Mouse (Mus musculus) c-Kit-negative CD71-positive TER-119-positive erythroid progenitor cells, embryonic 14.5 days (primary cell): Measurements from ENCODE around the gene Phldb3.
"Not testable (repeated sequence)": the region's sequence is repeated elsewhere in the genome, so short reads cannot be mapped to it uniquely, and the experiment has no call there.

Experiments
- DNase-seq: peaks from one replicate; pipeline ENCODE4 v3.0.0-alpha.2; 2013; ENCODE audit warnings: low read depth, low spot score

Gene Phldb3

DNA sequence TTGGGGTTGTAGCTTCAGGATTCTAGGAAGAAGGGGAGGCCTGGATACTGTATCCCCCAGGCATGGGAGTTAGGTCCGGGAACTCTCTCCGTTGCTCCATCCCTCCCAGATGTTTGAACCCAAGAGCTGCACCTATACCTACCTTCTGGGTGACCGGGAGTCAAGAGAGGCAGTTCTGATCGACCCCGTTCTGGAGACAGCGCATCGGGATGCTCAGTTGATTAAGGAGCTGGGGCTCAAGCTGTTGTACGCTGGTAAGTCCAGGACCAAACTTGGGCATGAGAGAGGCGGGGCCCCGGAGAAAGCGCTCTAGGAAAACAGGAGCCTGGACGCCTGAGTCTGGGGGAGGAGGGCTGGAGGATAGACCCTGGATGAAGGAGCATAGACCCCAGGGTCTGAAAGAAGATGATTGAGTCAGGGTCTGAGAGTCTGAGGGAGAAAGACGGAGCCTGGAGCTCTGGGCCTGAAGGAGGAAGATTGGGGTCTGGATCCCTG, 16.2 kb upstream of the Phldb3 start:
- no peak for DNase-seq

DNA sequence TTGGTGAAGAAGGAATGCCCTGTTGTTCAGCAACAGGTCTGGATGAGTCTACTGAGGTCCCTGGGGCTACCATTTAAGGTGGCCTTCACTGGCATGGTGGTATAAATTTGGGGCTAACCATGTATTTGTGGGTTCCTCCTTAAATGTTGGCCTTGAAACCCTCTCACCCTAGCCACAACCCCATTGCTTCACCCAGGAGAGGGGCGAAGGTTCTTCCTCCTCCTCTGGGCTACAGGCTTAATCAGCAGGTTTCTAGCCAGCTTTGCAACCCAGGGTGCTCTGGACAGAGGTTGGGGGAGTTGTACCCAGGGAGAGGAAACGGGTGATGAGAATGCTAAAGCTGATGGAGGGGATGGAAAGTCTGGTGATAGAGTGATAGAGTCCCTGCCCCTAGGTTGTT, 15.1 kb upstream of the Phldb3 start:
- no peak for DNase-seq

DNA sequence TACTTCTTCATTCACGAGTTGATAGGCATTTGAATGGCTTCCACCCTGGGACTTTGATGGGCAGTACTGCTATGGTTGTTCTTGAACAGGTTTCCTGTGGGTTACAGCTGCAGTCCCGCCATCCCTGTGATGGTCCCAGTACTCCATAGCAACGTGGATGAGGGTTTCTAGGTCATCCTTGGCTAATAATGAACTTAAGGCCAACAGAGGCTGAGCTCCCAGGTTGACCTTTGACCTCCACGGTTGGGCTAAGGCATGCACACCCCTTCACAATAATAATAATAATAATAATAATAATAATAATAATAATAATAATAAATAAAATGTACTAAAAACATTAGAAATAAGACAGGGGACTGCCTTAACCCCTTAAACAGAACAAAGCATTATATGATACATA, 12.4 kb upstream of the Phldb3 start:
- DNase-seq, result no peak

DNA sequence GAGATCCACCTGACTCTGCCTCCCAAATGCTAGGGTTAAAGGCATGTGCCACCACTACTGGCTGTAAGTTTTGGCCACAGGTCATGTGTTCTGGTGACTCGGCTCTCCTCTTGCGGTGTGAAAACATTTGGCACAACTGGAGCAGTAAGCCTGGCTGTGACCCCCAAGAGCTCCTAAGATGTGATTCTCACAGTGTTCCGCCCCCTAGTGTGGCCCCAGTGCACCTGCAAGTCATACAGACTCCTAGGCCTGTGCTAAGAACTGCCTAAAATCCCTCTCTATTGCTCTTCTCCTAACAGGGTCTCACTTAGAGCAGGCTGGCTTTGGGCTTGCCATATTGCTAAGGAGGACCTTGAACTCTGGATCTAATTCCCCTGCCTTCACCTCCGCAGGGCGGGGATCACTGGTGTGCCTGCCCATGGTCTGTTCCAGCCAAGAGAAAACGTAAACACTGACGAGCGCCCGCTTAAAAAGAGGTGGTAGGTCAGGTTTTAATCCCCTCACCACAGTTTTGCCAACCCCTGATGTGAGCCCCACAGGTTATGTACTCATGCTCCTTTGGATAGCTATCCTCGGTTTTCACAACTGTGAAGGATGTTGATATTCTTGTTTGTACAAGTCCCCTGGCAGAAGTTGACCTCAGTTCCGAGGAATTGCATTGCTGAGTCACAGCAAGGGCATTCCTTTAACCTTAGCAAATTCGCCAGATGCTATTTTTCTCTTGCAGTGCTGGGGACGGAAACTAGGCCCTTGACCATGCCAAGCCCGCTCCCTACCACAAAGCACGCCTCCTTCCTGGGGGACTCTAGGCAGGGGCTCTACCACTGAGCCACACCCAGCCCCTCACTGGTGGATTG, 11.1 kb upstream of the Phldb3 start:
- no peak for DNase-seq

DNA sequence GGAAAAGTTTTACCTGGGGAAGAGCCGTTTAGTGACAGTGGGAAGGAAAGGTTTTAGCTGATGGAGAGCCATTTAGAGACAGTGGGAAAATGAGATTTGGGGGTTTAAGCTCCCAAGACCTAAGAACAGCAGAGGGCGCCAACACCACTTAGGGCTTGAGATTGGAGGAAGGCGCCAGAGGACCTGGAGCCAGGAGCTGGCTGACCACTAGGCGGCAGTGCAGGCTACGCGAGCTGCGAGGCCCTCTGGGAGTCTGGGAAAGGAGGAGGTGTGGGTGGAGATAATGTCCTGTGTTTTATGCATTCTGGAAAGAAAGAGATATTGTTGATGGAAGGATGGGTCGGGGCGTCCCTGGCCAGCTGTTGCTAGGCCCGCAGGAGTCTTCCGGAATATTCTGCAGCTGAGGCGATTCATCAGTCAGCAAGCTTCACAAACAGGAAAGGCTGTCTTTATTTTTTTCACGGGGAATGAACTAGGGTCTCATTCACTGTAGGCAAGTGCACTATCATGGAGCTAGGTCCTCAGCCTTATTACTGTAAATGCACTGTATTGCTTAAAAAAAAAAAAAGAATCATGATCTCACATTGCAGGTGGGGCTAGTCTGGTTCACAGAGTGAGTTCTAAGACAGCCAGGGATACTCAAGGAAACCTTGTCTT, 9.5 kb upstream of the Phldb3 start:
- peak; percentile 75 for DNase-seq

DNA sequence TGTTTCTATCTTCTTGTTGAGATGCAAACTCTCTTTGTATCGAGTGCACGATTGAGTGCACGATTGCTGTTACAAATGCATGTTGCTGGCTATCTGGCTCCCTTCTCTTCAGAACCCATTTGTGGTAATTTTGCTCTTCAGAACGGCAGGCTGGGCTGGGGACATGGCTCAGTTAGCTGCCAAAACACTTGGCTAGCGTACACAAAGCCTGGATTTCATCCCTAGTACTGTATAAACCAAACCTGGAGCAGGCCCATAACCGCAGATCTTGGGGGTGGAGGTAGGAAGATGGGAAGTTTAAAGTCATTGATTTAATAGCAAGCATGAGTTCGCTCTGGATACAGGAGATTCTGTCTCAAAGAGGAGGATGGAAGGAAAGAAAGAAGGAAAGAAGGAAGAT, 5.0 kb upstream of the Phldb3 start:
- DNase-seq, result no peak

DNA sequence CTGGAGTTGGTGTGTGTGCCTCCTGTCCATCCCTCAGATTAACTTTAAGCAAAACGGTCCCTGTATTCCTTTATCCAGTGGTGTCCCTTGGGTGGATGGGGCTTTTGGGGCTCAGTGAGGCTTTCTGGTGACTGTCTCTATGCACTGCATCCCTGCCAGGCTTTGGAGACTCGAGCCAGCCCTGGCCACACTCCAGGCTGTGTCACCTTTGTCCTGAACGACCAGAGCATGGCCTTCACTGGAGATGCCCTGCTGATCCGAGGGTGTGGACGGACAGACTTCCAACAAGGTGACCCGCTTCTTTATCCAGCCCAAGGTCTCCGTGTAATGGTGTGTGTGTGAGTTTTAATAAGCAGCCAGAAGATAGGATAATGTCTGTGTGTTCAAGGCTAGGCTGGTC, 4.5 kb upstream of the Phldb3 start:
- no peak for DNase-seq

DNA sequence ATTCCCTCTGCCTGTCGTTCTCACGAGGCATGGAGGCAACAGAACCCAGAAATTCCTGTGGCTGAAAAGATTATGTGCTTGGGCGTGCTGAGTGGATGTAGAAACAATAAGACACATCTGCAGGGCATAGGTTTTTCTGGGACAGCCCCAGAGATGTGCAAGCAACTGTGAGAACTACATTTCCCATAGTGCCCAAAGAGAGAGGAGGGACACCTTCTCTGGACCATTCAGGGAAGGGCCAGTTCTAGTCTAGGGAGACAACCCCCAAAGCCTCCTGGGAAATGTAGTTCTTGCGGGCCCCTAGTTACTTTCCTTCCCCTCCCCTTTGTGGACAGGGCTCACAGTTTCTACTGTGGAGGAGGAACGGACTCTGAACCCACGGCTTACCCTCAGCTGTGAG, 2.5 kb upstream of the Phldb3 start:
- DNase-seq, result no peak

DNA sequence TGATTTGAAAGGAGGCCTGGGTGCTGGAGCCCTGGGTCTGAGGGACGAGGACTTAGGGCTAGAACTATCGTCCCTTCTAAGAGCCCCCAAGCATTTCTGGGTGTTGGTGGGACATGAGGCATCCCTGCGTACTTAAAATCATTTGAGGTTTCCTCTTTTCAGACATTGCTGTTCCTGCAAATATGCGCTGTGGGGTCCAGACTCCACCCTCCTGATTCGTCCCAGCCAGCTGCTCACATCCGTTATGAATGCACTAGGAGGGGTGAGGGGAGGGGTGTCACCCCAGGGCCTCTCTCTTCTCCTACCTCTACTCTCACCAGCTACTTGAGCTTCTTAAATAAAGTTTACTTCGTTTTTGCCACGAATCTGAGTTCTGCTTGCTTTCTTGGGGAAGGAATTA, 2.0 kb upstream of the Phldb3 start:
- DNase-seq, result no peak

DNA sequence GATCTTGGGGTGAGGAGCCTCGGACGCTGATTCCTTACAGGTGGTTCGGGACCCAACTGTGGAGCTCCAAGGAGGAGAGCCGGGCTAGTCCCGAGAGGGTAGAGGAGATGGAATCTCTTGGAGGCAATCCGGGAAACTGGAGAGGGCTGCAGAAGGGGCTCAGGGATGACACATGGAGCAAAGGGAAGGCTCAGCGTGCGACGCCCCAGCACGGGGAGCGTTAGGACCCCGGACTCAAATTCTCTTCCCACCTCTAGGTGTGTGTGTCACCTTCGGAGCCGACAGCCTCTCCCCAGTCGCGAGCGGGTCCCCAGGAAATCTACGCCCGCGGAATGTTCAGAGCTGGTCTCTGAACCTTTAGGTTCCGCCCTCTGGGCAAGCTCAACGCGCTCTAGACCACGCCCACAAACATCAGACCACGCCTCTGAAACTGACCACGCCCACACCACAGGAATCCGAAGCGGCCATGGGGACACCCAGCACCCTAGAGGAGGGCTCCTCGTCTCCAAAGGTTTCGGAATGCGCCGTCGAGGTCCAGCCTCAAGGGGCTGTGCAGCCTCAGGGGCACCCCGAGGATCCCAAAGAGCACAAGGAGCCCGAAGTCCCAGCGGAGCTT, 424 bp downstream of the Phldb3 start:
- DNase-seq, result peak; percentile 84

DNA sequence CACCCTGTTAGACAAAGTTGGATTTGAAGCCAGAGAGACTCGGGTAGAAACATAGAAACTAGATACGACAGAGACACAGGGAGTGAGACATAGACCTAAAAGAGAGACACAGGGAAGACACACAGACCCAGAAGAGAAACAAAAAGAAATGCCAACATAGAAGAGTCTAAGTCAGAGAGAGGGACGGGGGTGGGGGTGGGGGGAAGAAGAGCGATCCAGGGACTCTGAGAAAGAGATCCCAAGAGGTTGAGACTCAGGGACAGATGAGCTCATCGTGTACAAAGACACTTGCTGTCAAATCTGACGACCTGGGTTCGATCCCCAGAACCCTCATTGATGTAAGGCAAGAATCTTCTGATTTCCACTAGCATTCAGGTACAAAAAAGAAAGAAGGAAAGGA, 1.1 kb downstream of the Phldb3 start:
- DNase-seq, result no peak

DNA sequence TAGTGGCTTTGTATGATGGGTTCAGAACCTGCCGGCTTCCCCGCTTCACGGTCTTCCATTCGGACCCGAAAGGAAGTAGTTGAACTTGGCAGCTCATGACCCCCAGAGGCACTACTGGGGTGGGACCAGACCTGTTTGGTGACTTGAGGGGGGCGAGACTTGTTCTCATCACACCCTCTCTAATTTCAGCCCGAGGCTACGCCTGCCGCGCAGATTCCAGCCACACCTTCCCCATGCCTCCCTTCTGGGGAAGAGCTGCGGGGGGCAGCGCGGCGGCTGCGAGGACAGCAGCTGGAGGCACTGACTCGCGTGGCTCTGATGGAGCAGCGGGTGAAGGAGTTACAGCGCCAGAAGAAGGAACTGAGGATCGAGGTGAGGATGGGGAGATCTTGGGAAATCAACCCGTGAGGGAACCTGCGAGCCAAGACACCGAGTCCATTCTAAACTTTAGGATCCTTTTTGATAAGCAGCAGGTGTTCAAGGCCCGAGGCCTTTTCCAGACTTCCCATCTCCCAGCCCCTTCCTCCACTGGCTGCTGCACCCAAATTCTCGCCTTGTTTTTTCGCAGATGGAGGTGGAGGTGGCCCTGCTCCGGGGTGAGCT, 1.8 kb downstream of the Phldb3 start:
- no peak for DNase-seq

DNA sequence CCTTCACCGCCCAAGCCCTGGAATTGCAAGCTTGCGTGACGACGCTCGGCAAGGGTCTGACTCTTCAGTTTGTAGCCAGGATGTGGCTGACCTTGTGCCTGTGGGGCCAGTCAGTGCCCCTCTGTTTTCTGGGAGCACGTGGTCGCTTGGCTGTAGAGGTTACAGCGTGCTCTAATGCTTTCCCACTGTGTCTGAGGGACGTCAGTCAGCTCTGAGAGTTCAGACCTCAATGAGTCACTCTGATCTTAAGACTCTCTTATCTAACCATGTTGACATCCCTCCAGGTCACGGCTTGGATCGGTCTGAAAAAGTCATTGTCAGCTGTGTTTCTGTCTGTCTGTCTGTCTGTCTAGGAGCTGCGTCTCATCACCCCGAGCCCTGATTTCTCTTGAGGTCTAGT, 4.3 kb downstream of the Phldb3 start:
- no peak for DNase-seq

DNA sequence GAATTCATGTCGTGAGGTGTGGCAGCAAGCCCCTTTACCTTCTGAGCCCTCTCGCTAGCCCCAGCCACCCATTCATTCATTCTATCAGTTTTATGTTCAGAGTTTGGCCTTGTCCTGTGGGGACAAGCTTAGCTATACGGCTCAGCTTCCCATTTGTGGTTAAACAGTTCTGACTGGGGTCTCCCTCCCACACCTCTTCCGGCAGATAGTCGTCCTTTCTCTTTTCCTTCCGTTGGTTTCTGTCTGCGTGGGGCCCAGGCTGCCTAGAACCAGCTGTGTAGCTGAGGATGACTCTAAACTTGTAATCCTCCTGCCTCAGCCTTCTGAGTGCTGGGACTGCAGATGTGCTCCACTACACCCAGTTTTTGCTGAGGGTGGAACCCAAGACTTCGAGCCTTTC, 7.2 kb downstream of the Phldb3 start:
- no peak for DNase-seq

DNA sequence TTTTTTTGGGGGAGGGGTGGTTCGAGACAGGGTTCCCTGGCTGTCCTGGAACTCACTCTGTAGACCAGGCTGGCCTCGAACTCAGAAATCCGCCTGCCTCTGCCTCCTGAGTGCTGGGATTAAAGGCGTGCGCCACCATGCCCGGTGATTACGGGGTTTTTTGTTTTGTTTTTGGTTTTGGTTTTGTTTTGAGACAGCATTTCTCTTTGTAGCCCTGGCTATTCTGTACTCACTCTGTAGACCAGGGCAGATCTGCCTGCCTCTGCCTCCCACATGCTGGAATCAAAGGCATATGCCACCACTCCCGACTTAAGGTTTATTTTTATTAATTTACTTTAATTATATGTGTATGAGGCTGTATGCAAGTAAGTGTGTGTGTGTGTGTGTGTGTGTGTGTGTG, 7.8 kb downstream of the Phldb3 start:
- not testable (repeated sequence) for DNase-seq

DNA sequence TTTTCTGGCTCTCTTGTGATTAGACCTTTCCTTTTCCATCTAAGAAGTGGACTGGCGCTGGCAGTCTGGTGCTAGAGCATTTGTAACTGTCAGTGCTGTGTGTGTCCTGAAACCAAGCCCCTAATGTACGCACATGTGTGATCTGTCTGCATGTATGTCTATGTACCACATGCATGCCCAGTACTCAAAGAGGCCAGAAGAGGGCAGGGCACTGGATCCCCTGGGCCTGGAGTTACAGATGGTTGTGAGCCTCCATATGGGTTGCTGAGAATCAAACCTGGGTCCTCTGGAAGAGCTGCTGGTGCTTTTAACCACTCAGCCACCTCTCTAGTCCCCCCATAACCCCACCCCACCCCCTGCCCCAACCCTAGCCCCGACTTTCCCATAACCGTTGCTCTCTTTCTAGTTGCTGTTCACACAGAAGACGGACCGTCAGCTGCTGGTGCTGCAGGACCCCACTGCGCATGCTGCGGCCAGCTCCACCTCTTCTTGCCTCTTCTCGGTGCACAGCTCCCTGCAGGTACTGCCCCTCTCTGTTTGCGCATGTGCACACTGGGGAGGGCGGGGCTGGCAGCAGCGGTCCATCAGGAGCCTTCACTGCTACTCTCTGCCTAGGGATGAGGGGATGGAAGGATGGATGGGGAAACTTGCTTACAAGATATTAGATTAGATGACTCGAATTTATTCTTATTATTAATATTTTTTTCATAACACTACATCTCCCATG, 9.3 kb downstream of the Phldb3 start:
- no peak for DNase-seq

DNA sequence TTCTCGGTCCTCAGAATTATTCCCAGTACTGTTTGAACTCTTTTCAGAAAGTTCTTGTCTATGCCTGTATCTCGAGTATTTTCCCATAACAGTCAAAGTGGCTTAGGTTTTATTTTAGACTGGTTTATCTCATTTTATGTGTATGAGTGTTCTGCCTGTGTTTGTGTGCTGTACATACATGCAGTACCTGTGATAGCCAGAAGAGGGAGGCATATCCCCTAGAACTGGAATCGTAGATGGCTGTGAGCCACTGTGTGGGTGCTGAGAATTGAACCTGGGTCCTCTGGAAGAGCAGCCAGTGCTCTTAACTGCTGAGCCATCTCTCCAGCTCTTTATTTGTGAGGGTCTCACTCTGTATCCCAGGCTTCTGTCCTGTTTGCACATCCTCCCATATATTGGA, 10.6 kb downstream of the Phldb3 start:
- no peak for DNase-seq

DNA sequence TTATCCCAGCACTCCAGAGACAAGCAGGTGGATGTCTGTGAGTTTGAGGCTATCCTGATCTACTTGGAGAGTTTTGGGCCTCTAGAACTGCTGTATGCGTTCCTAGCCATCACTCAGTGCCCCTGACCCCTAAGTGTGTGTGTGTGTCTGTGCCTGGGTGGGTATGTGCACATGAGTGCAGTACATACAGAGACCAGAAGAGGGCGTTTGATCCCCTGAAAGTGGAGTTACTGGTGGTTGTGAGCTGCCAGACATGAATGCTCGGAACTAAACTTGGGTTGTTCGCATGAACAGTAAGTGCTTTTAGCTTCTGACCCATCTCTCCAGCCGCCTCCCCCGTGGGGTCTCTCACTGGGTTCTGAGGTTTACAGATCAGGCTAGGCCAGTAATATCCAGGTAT, 12.4 kb downstream of the Phldb3 start:
- DNase-seq, result no peak

DNA sequence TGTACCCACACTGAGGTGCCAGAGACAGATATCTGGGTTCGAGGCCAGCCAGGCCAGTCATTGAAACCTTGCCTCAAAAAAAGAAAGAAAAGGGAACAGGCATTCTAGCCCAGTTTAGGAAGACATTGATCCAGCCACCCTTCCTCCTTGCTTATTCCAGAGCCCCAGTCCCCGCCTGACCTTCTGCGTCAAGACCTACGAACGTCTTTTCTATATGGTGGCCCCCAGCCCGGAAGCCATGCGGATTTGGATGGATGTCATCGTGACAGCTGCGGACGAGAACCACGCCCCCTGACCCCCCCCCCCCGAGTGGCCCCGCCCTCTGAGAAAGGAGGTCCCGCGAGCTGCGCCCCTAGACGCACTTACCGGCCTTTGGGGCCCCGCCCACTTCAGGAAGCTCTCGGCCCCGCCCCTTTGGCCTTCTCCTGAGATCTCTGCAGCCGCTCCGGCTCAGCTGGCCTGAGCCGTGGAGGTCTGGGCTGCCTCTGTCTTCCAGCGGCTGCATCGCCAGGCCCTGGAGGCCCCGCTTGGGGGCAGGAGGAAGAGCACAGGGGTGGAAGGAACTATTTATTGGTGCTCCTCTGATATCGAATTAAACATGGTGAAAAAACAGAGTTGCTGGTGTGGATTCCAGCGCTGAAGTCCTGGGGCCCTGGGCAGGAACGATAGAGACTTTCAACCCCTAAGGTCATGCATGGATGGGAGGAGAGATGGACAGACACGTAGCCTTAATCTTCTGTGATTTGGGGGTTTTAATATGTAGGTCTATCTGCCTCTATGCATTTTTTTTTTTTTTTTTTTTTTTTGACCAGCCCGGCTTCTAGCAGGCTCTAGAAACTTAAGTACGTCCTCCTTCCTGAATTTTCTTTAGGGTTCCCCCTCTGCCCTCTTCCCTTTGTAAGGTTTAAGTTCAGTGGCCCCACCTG, 18.4 kb downstream of the Phldb3 start:
- DNase-seq, result peak; percentile 41

DNA sequence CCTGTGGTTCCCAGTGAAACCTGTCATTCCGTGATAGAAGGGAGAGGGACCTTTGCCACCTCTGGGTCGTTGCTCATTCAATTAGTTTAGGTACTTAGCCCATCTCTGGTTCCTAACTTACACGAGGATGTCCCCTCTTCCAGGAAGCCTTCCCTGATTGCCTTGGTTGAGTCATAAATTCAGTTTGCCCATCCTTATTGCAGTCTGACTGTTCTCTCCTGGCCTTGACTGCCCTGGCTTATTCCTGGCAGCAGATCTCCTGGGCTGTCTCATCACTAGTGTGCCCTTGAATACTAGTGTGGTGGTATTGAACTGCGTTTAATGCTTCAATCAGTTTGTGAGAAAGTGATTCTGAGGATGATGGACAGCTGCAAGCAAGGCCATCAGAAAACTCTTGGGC, 19.1 kb downstream of the Phldb3 start:
- DNase-seq, result no peak
